Mouse (Mus musculus) layer of hippocampus, adult 9-10 months (tissue): ENCODE results near the gene Svip.

Experiments used
- DNase-seq: peaks from one replicate; pipeline ENCODE4 v3.0.0; 2022; ENCODE audit warnings: low spot score

The Svip gene

GRCm38 (mm10) chr7:52005511-52006295, at the start of gene Svip:
Gene Svip, minus strand, starts transcription at chr7:52006018.
- DNase-seq = peak; percentile 87

- DNase-seq = peak; percentile 29
Observed at GRCm38 (mm10) chr7:52037600-52038582, 32.1 kb upstream of the Svip start.

GRCm38 (mm10) chr7:52024050-52024626, 18.3 kb upstream of the Svip start:
- DNase-seq = no peak

- no peak for DNase-seq
Observed at GRCm38 (mm10) chr7:52022039-52022438, 16.2 kb upstream of the Svip start.

GRCm38 (mm10) chr7:52015628-52016027, 9.8 kb upstream of the Svip start, which contains the start of gene 1700015G11Rik:
Gene 1700015G11Rik, minus strand, starts transcription at chr7:52015728.
- DNase-seq = no peak

GRCm38 (mm10) chr7:52015180-52015579, 9.4 kb upstream of the Svip start:
- DNase-seq = no peak

- no peak for DNase-seq
Observed at GRCm38 (mm10) chr7:52013457-52013856, 7.6 kb upstream of the Svip start.

GRCm38 (mm10) chr7:52007138-52007537, 1.3 kb upstream of the Svip start:
- no peak for DNase-seq

- no peak for DNase-seq
Observed at GRCm38 (mm10) chr7:52006296-52006630, 445 bp upstream of the Svip start.

GRCm38 (mm10) chr7:51991020-51991419, 14.8 kb downstream of the Svip start:
- no peak for DNase-seq

- DNase-seq = no peak
Observed at GRCm38 (mm10) chr7:51986909-51987308, 18.9 kb downstream of the Svip start.

- no peak for DNase-seq
Observed at GRCm38 (mm10) chr7:51985763-51986162, 20.1 kb downstream of the Svip start.

- DNase-seq = no peak
Observed at GRCm38 (mm10) chr7:51982303-51982702, 23.5 kb downstream of the Svip start.

- no peak for DNase-seq
Observed at GRCm38 (mm10) chr7:51979271-51979670, 26.5 kb downstream of the Svip start.

GRCm38 (mm10) chr7:51975181-51975580, 30.6 kb downstream of the Svip start:
- no peak for DNase-seq

- DNase-seq = no peak
Observed at GRCm38 (mm10) chr7:51973526-51973925, 32.3 kb downstream of the Svip start.

- DNase-seq = no peak
Observed at GRCm38 (mm10) chr7:51973091-51973490, 32.7 kb downstream of the Svip start.

GRCm38 (mm10) chr7:51972252-51972855, 33.5 kb downstream of the Svip start:
- DNase-seq = peak; percentile 30

- no peak for DNase-seq
Observed at GRCm38 (mm10) chr7:51969379-51969778, 36.4 kb downstream of the Svip start.

GRCm38 (mm10) chr7:51967581-51967980, 38.2 kb downstream of the Svip start:
- DNase-seq = no peak

- DNase-seq = no peak
Observed at GRCm38 (mm10) chr7:51964681-51965080, 41.1 kb downstream of the Svip start.
